Mouse (Mus musculus) right cerebral cortex, postnatal 4 days (tissue): Measurements from ENCODE around the gene Lrguk.

Source experiments
- DNase-seq: peaks from one replicate; pipeline ENCODE4 v3.0.0-alpha.2; 2022

The Lrguk gene

GRCm38 (mm10) chr6:34179007-34179406 lies 149.8 kb downstream of the Lrguk start:
- no peak for DNase-seq

GRCm38 (mm10) chr6:34179911-34180310 lies 150.7 kb downstream of the Lrguk start:
- DNase-seq, result no peak

GRCm38 (mm10) chr6:34181961-34182360 lies 152.7 kb downstream of the Lrguk start:
- DNase-seq, result no peak

- no peak for DNase-seq
Observed at GRCm38 (mm10) chr6:34183326-34183725, 154.1 kb downstream of the Lrguk start.
